13 mouse cellular contexts compared by ENCODE assay signal in genomic region chr11:52644081-52644768, GRCm38 (mm10).
DNase-seq lines count a peak whose midpoint lies in the region; ATAC-seq lines count a peak whose summit lies in the region.
"Had no signal": no experiment of that assay in that cellular context is flagged by ENCODE, and none has a peak within 500 bp of the region (broad histone marks: within the 10 kb centered on the region; RNA-seq: fewer than 3 reads in every experiment).

No protein-coding gene starts in this region.

- H3K4me1 ChIP-seq in limb, embryonic 11.5 days (ENCODE audit: control insufficient read depth, insufficient read depth, low read length), result 0 out of 2 replicates have a peak, but pooled peaks cover 6% of the 10 kb centered on the region
- H3K4me1 ChIP-seq in limb, embryonic 10.5 days, result peaks cover 32% of the 10 kb centered on the region

- no peak overlapping the region for H3K27ac ChIP-seq in limb, embryonic 11.5 days (replicated peaks; ENCODE audit: low read depth, low read length)
- H3K27ac ChIP-seq in limb, embryonic 10.5 days, result no peak overlapping the region
- H3K27ac ChIP-seq: left cerebral cortex, adult 2 months; macrophage had no signal

- 19% methylated on average over 6 of the region's 6 CpGs for WGBS in limb, embryonic 11.5 days
- 29% methylated on average over 6 of the region's 6 CpGs for WGBS in limb, embryonic 10.5 days

- H3K9me3 ChIP-seq in limb, embryonic 11.5 days (ENCODE audit: control insufficient read depth, low read length), result no peaks in the 10 kb centered on the region
- no peaks in the 10 kb centered on the region for H3K9me3 ChIP-seq in limb, embryonic 10.5 days (replicated peaks)

- no peak for ATAC-seq in limb, embryonic 11.5 days (ENCODE audit: insufficient number of reproducible peaks, low FRiP score, low TSS enrichment, low read depth)

- H3K36me3 ChIP-seq in limb, embryonic 11.5 days (ENCODE audit: control insufficient read depth, insufficient read depth, low read length), result no peaks in the 10 kb centered on the region
- no peaks in the 10 kb centered on the region for H3K36me3 ChIP-seq in limb, embryonic 10.5 days

- H3K4me2 ChIP-seq in limb, embryonic 11.5 days (ENCODE audit: low read depth, severe bottlenecking), result no peak overlapping the region

- no peak overlapping the region for H3K9ac ChIP-seq in limb, embryonic 11.5 days (ENCODE audit: low read length)

- H3K27me3 ChIP-seq in limb, embryonic 11.5 days (ENCODE audit: control insufficient read depth, insufficient read depth, low read length), result peaks cover 11% of the 10 kb centered on the region
- peaks cover 67% of the 10 kb centered on the region for H3K27me3 ChIP-seq in limb, embryonic 10.5 days (ENCODE audit: low read depth, poor library complexity, severe bottlenecking)

- DNase-seq in heart, postnatal 10 days, result peak; percentile 25 to 30
- DNase-seq in heart, adult 18-20 months, result no peak
- DNase-seq in limb, embryonic 11.5 days (ENCODE audit: low spot score), result peak; percentile 26
- no peak for DNase-seq in limb, embryonic 10.5 days (ENCODE audit: low spot score)
- DNase-seq in kidney, postnatal 4 days, result peak; percentile 59 to 64
- peak; percentile 66 for DNase-seq in retina, postnatal 1 day
- no peak for DNase-seq in urinary bladder, postnatal 25 days (ENCODE audit: low spot score)
- DNase-seq: cerebellum, adult 8-10 months; embryo, embryonic 11 days; heart, adult 11 months; thymus, postnatal 14 days had no signal

- intact Hi-C loops in heart, postnatal 10 days (cut with DNase I), result no loop called here

- H3K4me3 ChIP-seq in limb, embryonic 11.5 days (ENCODE audit: low read depth, low read length), result no peak overlapping the region
- H3K4me3 ChIP-seq in limb, embryonic 10.5 days, result no peak overlapping the region
- H3K4me3 ChIP-seq: left cerebral cortex, adult 2 months had no signal

Comparison
In these comparisons a context has a peak if more than half of its experiments do, and no peak if none do; other contexts are left out.
1. DNase-seq: peak in heart, postnatal 10 days (2 of 2), limb, embryonic 11.5 days (single experiment), kidney, postnatal 4 days (2 of 2) and retina, postnatal 1 day (single experiment); none in heart, adult 18-20 months (0 of 2), limb, embryonic 10.5 days (single experiment) and urinary bladder, postnatal 25 days (single experiment).